Mouse (Mus musculus): ENCODE data around the gene Mapk10. TPM values are rescaled to one million over a fixed set of nuclear protein-coding genes. Genes with fewer than 3 reads are reported as not detected.
"Not testable (repeated sequence)": the region's sequence is repeated elsewhere in the genome, so short reads cannot be mapped to it uniquely, and the experiment has no call there.

Mapk10 gene
- polyA plus RNA-seq, 1 experiment from 2014 or later = 83.9 TPM

DNA sequence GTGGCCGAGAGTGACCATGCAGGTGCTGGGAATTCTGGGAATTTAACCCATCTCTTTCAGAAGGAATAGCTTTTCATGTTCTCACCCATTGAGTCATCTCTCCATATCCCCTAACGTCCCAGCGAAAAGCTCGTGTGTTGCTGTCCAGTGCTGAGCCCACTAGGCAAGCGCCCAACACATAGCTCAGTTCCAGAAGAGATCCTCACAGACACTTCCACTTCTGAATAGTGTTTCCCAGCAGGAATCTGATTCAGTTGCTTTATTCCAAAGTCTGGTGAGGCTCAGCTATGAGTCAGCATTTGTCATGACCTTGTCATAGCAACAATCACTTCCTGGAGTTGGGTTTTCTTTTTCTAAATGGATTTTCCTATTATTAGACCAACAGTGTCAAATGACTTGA, 217.2 kb downstream of the Mapk10 start:
- no peaks in the 10 kb centered on the region for H3K4me1 ChIP-seq
- H3K4me2 ChIP-seq (replicated peaks) = no peak overlapping the region
- no peaks in the 10 kb centered on the region for H3K9me3 ChIP-seq
- H3K9ac ChIP-seq (replicated peaks) = no peak overlapping the region
- H3K4me3 ChIP-seq = no peak overlapping the region
- H3K36me3 ChIP-seq = no peaks in the 10 kb centered on the region
- no peak for ATAC-seq (replicated peaks)
- no peak overlapping the region for H3K27ac ChIP-seq (replicated peaks)
- 76% methylated on average over 5 of the region's 5 CpGs for WGBS
- H3K27me3 ChIP-seq = no peaks in the 10 kb centered on the region

DNA sequence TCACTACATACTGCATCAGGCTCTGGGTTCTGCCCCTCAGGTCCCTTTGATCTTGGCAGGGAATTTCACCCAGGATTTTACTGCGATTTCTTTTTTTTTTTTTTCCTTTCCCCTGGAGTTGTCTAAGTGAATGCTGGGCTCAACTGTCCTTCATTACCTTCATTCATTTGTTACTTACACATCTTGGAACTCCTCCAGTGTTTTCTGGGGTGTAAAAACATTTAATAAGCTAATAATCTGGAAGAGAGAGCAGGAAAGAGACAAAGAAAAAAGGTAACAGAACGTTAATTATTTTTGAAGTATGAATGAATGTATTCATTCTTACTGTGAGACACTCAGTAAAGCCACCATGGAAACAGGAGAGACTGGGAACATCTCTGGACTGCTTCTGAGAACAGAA, 219.4 kb downstream of the Mapk10 start:
- Histone ChIP-seq H3K4me1 (no peaks in the 10 kb centered on the region), H3K4me3 (no peak overlapping the region), H3K27ac (replicated peaks) (no peak overlapping the region), H3K36me3 (no peaks in the 10 kb centered on the region), H3K4me2 (replicated peaks) (no peak overlapping the region), H3K9me3 (no peaks in the 10 kb centered on the region), H3K27me3 (no peaks in the 10 kb centered on the region), H3K9ac (replicated peaks) (no peak overlapping the region)
- no peak for ATAC-seq (replicated peaks)
- 37% methylated on average over 2 of the region's 2 CpGs for WGBS

GRCm38 (mm10) chr5:102978382-102978781, 232.8 kb downstream of the Mapk10 start:
- no peaks in the 10 kb centered on the region for H3K36me3 ChIP-seq
- H3K4me2 ChIP-seq (replicated peaks) = no peak overlapping the region
- no peaks in the 10 kb centered on the region for H3K27me3 ChIP-seq
- H3K27ac ChIP-seq (replicated peaks) = no peak overlapping the region
- 79% methylated on average over 2 of the region's 2 CpGs for WGBS
- no peak overlapping the region for H3K4me3 ChIP-seq
- H3K4me1 ChIP-seq = peaks cover 20% of the 10 kb centered on the region
- H3K9ac ChIP-seq (replicated peaks) = no peak overlapping the region
- ATAC-seq (replicated peaks) = no peak
- no peaks in the 10 kb centered on the region for H3K9me3 ChIP-seq

DNA sequence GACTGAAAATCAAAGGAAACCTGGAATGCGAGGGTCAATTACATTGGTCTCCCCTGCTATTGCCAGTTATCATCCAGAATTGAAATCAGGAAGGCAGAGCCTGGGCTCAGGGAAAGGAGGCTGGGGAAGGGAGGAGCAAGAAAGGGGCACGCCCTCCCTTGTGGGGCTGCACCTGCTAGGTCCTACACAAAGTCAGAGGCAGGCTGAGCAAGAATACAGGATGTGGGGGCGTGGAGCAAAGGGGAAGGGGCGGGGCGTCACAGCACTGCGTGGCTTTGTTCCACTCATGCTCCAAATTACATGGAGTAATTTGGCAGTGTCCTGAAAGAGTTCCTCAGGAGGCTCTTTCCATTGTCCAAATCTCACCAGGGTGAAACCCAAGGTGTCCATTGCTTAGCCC, 234.0 kb downstream of the Mapk10 start:
- H3K9me3 ChIP-seq = no peaks in the 10 kb centered on the region
- H3K36me3 ChIP-seq = no peaks in the 10 kb centered on the region
- H3K9ac ChIP-seq (replicated peaks) = no peak overlapping the region
- no peaks in the 10 kb centered on the region for H3K27me3 ChIP-seq
- H3K4me1 ChIP-seq = peaks cover 20% of the 10 kb centered on the region
- peak; percentile 64 for ATAC-seq (replicated peaks)
- H3K27ac ChIP-seq (replicated peaks) = peak overlapping the region; percentile 81
- H3K4me3 ChIP-seq = no peak overlapping the region
- 46% methylated on average over 6 of the region's 6 CpGs for WGBS
- H3K4me2 ChIP-seq (replicated peaks) = no peak overlapping the region

DNA sequence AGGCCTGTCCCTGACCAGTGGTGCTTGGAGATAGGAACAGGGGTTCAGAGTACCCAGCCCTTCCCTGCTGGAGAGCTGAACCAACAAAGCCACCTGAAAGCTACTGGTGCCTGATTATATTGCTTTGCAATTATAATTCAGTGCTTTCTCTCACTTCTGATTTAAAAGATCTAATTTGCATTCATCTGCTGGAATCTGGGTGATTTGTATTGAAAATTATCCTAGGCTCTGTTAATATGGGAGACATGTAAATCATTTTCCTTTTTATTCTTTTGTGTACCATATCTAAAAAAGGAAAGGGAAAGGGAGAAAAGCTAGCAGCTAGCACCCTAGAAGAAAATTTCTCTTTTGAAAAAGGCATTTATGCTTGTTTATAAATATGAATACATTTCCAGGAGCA, 234.6 kb downstream of the Mapk10 start:
- no peak overlapping the region for H3K9ac ChIP-seq (replicated peaks)
- H3K4me1 ChIP-seq = peaks cover 20% of the 10 kb centered on the region
- no peak overlapping the region for H3K4me3 ChIP-seq
- H3K27me3 ChIP-seq = no peaks in the 10 kb centered on the region
- no peak; the same call in 1 of the 2 replicates for ATAC-seq (replicated peaks)
- H3K4me2 ChIP-seq (replicated peaks) = no peak overlapping the region
- H3K9me3 ChIP-seq = no peaks in the 10 kb centered on the region
- H3K27ac ChIP-seq (replicated peaks) = peak overlapping the region; percentile 81
- no peaks in the 10 kb centered on the region for H3K36me3 ChIP-seq

DNA sequence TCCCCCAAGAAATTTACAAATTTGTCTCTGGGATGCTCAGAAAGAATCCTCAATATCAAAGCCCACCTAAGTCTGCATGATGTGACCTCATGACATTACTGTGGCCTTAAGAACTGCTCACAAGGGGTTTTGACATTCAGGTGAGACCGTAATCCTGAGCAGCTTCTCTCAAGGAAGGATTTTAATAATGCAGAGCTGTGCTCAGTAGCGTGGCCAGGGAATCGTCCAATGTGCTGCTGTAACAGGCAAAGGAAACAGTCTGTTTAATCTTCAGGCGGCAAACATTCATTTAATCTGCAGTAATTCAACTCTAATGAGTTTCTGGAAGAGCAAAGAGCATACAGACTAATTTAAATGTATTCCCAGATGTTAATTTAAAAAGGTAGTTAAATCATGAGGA, 236.7 kb downstream of the Mapk10 start:
- H3K9me3 ChIP-seq = no peaks in the 10 kb centered on the region
- H3K4me1 ChIP-seq = peaks cover 20% of the 10 kb centered on the region
- peak overlapping the region; percentile 59 for H3K27ac ChIP-seq (replicated peaks)
- H3K36me3 ChIP-seq = no peaks in the 10 kb centered on the region
- no peaks in the 10 kb centered on the region for H3K27me3 ChIP-seq
- no peak overlapping the region for H3K9ac ChIP-seq (replicated peaks)
- no peak for ATAC-seq (replicated peaks)
- H3K4me2 ChIP-seq (replicated peaks) = no peak overlapping the region
- H3K4me3 ChIP-seq = no peak overlapping the region
- 27% methylated on average over 4 of the region's 4 CpGs for WGBS

DNA sequence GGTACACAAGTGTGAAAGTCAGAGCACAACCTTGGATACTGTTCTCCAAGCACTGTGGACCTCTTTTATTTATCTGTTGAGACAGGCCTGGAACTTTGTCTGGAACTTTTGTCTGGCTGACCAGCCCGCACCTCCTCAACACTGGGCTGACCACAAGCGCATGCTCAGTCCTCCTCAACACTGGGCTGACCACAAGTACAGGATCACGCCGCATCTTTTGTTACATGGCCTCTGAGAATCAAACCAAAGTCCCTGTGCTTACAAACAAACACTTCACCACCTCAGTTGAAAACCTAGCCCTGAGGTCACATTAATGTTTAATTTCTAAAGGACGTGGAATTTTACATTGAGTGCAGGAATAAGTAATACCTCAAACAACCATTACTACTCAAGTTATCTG, 246.7 kb downstream of the Mapk10 start:
- Histone ChIP-seq H3K36me3 (peaks cover 16% of the 10 kb centered on the region), H3K27ac (replicated peaks) (no peak overlapping the region), H3K9me3 (no peaks in the 10 kb centered on the region), H3K4me2 (replicated peaks) (no peak overlapping the region), H3K27me3 (no peaks in the 10 kb centered on the region), H3K4me1 (no peaks in the 10 kb centered on the region), H3K9ac (replicated peaks) (no peak overlapping the region), H3K4me3 (no peak overlapping the region)
- WGBS = 91% methylated on average over 5 of the region's 5 CpGs
- ATAC-seq (replicated peaks) = no peak

DNA sequence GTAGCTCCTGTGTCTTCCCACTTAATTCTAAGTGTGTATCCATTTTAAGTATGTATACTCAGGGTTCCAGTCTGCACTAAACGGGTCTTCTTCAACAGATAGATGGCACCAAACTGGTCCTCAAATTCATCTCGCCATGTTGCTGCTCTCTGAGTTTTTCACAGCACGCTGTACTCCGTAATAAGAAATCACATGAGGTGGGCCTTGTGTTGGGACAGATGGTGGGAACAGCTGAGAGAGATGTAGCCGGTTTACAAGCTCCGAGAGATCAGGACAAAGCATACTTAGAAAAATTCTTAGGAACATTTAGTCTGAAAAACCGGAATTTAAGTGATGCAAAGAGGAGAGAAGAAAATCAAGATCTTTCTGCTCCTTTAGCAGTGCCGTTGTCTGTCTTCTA, 257.7 kb downstream of the Mapk10 start:
- no peaks in the 10 kb centered on the region for H3K27me3 ChIP-seq
- no peaks in the 10 kb centered on the region for H3K36me3 ChIP-seq
- H3K4me2 ChIP-seq (replicated peaks) = no peak overlapping the region
- H3K4me3 ChIP-seq = no peak overlapping the region
- peaks cover 4% of the 10 kb centered on the region; the same call in 1 of the 2 replicates for H3K4me1 ChIP-seq
- no peak overlapping the region for H3K9ac ChIP-seq (replicated peaks)
- WGBS = 60% methylated on average over 8 of the region's 8 CpGs
- H3K9me3 ChIP-seq = no peaks in the 10 kb centered on the region
- peak overlapping the region; percentile 55 for H3K27ac ChIP-seq (replicated peaks)
- peak; percentile 73 for ATAC-seq (replicated peaks)

GRCm38 (mm10) chr5:102952918-102953317, 258.2 kb downstream of the Mapk10 start:
- 61% methylated on average over 3 of the region's 3 CpGs for WGBS
- ATAC-seq (replicated peaks) = peak; percentile 26; the same call in 1 of the 2 replicates
- H3K4me2 ChIP-seq (replicated peaks) = no peak overlapping the region
- no peak overlapping the region for H3K4me3 ChIP-seq
- no peak overlapping the region for H3K9ac ChIP-seq (replicated peaks)
- H3K9me3 ChIP-seq = no peaks in the 10 kb centered on the region
- H3K36me3 ChIP-seq = no peaks in the 10 kb centered on the region
- peak overlapping the region; percentile 55 for H3K27ac ChIP-seq (replicated peaks)
- no peaks in the 10 kb centered on the region for H3K27me3 ChIP-seq
- peaks cover 4% of the 10 kb centered on the region; the same call in 1 of the 2 replicates for H3K4me1 ChIP-seq

GRCm38 (mm10) chr5:102947061-102947711, 263.9 kb downstream of the Mapk10 start:
- H3K4me2 ChIP-seq (replicated peaks) = no peak overlapping the region
- H3K9me3 ChIP-seq = no peaks in the 10 kb centered on the region
- H3K36me3 ChIP-seq = no peaks in the 10 kb centered on the region
- ATAC-seq (replicated peaks) = no peak
- no peak overlapping the region for H3K9ac ChIP-seq (replicated peaks)
- no peak overlapping the region for H3K4me3 ChIP-seq
- H3K27me3 ChIP-seq = no peaks in the 10 kb centered on the region
- 85% methylated on average over 8 of the region's 8 CpGs for WGBS
- no peak overlapping the region; the same call in 1 of the 2 replicates for H3K27ac ChIP-seq (replicated peaks)
- peaks cover 4% of the 10 kb centered on the region; the same call in 1 of the 2 replicates for H3K4me1 ChIP-seq

GRCm38 (mm10) chr5:102946625-102947024, 264.5 kb downstream of the Mapk10 start:
- Histone ChIP-seq H3K9me3 (no peaks in the 10 kb centered on the region), H3K27me3 (no peaks in the 10 kb centered on the region), H3K27ac (replicated peaks) (no peak overlapping the region; the same call in 1 of the 2 replicates), H3K9ac (replicated peaks) (no peak overlapping the region), H3K4me2 (replicated peaks) (no peak overlapping the region), H3K36me3 (no peaks in the 10 kb centered on the region), H3K4me3 (no peak overlapping the region), H3K4me1 (peaks cover 4% of the 10 kb centered on the region; the same call in 1 of the 2 replicates)
- no peak for ATAC-seq (replicated peaks)
- 74% methylated on average over 8 of the region's 8 CpGs for WGBS

- not testable (repeated sequence) for H3K9ac ChIP-seq (replicated peaks); H3K27me3 ChIP-seq; H3K4me2 ChIP-seq (replicated peaks); H3K36me3 ChIP-seq; H3K27ac ChIP-seq (replicated peaks); H3K9me3 ChIP-seq; ATAC-seq (replicated peaks); H3K4me3 ChIP-seq; H3K4me1 ChIP-seq
- WGBS = 82% methylated on average over 17 of the region's 17 CpGs
Measured at GRCm38 (mm10) chr5:102943864-102944630, 267.1 kb downstream of the Mapk10 start.

All from forebrain, embryonic 15.5 days (tissue).